Mouse (Mus musculus): ENCODE results near the gene Clip3. TPM values are rescaled to one million over a fixed set of nuclear protein-coding genes. Genes with fewer than 3 reads are reported as not detected.

Clip3 gene
- 129 and 145 TPM in 2 replicates for polyA plus RNA-seq (2015; fragmentation: Nextera tagmentation; extraction: Ambion mirVana)

GRCm38 (mm10) chr7:30291215-30292131, at the start of gene Clip3:
Gene Clip3 (plus strand): TSS chr7:30291728.
- no peaks in the 10 kb centered on the region for H3K27me3 ChIP-seq (replicated peaks; ENCODE audit: control insufficient read depth, insufficient read depth, low read length)
- peak; percentile 93 for ATAC-seq
- WGBS, result 6% methylated on average over 35 of the region's 35 CpGs
- peaks cover 34% of the 10 kb centered on the region for H3K4me1 ChIP-seq (replicated peaks; ENCODE audit: control insufficient read depth, insufficient read depth, low read length)
- H3K4me2 ChIP-seq (ENCODE audit: low read length), result peak within 1 kb of the TSS; percentile 67
- H3K9ac ChIP-seq (replicated peaks; ENCODE audit: low read depth, low read length), result peak within 1 kb of the TSS; percentile 93
- H3K36me3 ChIP-seq (ENCODE audit: control insufficient read depth, insufficient read depth), result peaks cover 4% of the 10 kb centered on the region
- no peaks in the 10 kb centered on the region for H3K9me3 ChIP-seq (ENCODE audit: control insufficient read depth, low read length)
- peak within 1 kb of the TSS; percentile 88 for H3K27ac ChIP-seq (ENCODE audit: low read length)
- H3K4me3 ChIP-seq (replicated peaks; ENCODE audit: low read length), result peak within 1 kb of the TSS; percentile 83

GRCm38 (mm10) chr7:30251956-30252954, 39.3 kb upstream of the Clip3 start:
- H3K9ac ChIP-seq (replicated peaks; ENCODE audit: low read depth, low read length), result no peak overlapping the region
- WGBS, result 87% methylated on average over 12 of the region's 12 CpGs
- H3K9me3 ChIP-seq (ENCODE audit: control insufficient read depth, low read length), result no peaks in the 10 kb centered on the region
- H3K4me1 ChIP-seq (replicated peaks; ENCODE audit: control insufficient read depth, insufficient read depth, low read length), result no peaks in the 10 kb centered on the region
- no peak overlapping the region for H3K4me2 ChIP-seq (ENCODE audit: low read length)
- H3K27me3 ChIP-seq (replicated peaks; ENCODE audit: control insufficient read depth, insufficient read depth, low read length), result no peaks in the 10 kb centered on the region
- no peak overlapping the region for H3K4me3 ChIP-seq (replicated peaks; ENCODE audit: low read length)
- H3K27ac ChIP-seq (ENCODE audit: low read length), result no peak overlapping the region
- ATAC-seq, result no peak
- no peaks in the 10 kb centered on the region for H3K36me3 ChIP-seq (ENCODE audit: control insufficient read depth, insufficient read depth)

GRCm38 (mm10) chr7:30265041-30265440, 26.5 kb upstream of the Clip3 start:
- H3K4me1 ChIP-seq (replicated peaks; ENCODE audit: control insufficient read depth, insufficient read depth, low read length), result no peaks in the 10 kb centered on the region
- no peak overlapping the region for H3K27ac ChIP-seq (ENCODE audit: low read length)
- H3K4me2 ChIP-seq (ENCODE audit: low read length), result no peak overlapping the region
- H3K27me3 ChIP-seq (replicated peaks; ENCODE audit: control insufficient read depth, insufficient read depth, low read length), result no peaks in the 10 kb centered on the region
- WGBS, result 74% methylated on average over 2 of the region's 2 CpGs
- H3K4me3 ChIP-seq (replicated peaks; ENCODE audit: low read length), result no peak overlapping the region
- no peaks in the 10 kb centered on the region for H3K9me3 ChIP-seq (ENCODE audit: control insufficient read depth, low read length)
- H3K36me3 ChIP-seq (ENCODE audit: control insufficient read depth, insufficient read depth), result no peaks in the 10 kb centered on the region
- no peak overlapping the region for H3K9ac ChIP-seq (replicated peaks; ENCODE audit: low read depth, low read length)
- ATAC-seq, result no peak

GRCm38 (mm10) chr7:30265531-30265930, 26.0 kb upstream of the Clip3 start:
- 93% methylated on average over 5 of the region's 5 CpGs for WGBS
- Histone ChIP-seq H3K27me3 (replicated peaks; ENCODE audit: control insufficient read depth, insufficient read depth, low read length) (no peaks in the 10 kb centered on the region), H3K27ac (ENCODE audit: low read length) (no peak overlapping the region), H3K9ac (replicated peaks; ENCODE audit: low read depth, low read length) (no peak overlapping the region), H3K4me3 (replicated peaks; ENCODE audit: low read length) (no peak overlapping the region), H3K4me2 (ENCODE audit: low read length) (no peak overlapping the region), H3K4me1 (replicated peaks; ENCODE audit: control insufficient read depth, insufficient read depth, low read length) (no peaks in the 10 kb centered on the region), H3K36me3 (ENCODE audit: control insufficient read depth, insufficient read depth) (no peaks in the 10 kb centered on the region), H3K9me3 (ENCODE audit: control insufficient read depth, low read length) (no peaks in the 10 kb centered on the region)
- ATAC-seq, result no peak

- no peak for ATAC-seq
- Histone ChIP-seq H3K36me3 (ENCODE audit: control insufficient read depth, insufficient read depth) (no peaks in the 10 kb centered on the region), H3K4me2 (ENCODE audit: low read length) (no peak overlapping the region), H3K4me1 (replicated peaks; ENCODE audit: control insufficient read depth, insufficient read depth, low read length) (no peaks in the 10 kb centered on the region), H3K9ac (replicated peaks; ENCODE audit: low read depth, low read length) (no peak overlapping the region), H3K27me3 (replicated peaks; ENCODE audit: control insufficient read depth, insufficient read depth, low read length) (no peaks in the 10 kb centered on the region), H3K9me3 (ENCODE audit: control insufficient read depth, low read length) (no peaks in the 10 kb centered on the region), H3K27ac (ENCODE audit: low read length) (no peak overlapping the region), H3K4me3 (replicated peaks; ENCODE audit: low read length) (no peak overlapping the region)
- 92% methylated on average over 7 of the region's 7 CpGs for WGBS
Measured at GRCm38 (mm10) chr7:30265935-30266334, 25.6 kb upstream of the Clip3 start.

- WGBS, result 78% methylated on average over 3 of the region's 3 CpGs
- Histone ChIP-seq H3K4me3 (replicated peaks; ENCODE audit: low read length) (no peak overlapping the region), H3K27ac (ENCODE audit: low read length) (no peak overlapping the region), H3K27me3 (replicated peaks; ENCODE audit: control insufficient read depth, insufficient read depth, low read length) (no peaks in the 10 kb centered on the region), H3K4me2 (ENCODE audit: low read length) (no peak overlapping the region), H3K9ac (replicated peaks; ENCODE audit: low read depth, low read length) (no peak overlapping the region), H3K4me1 (replicated peaks; ENCODE audit: control insufficient read depth, insufficient read depth, low read length) (no peaks in the 10 kb centered on the region), H3K36me3 (ENCODE audit: control insufficient read depth, insufficient read depth) (no peaks in the 10 kb centered on the region), H3K9me3 (ENCODE audit: control insufficient read depth, low read length) (no peaks in the 10 kb centered on the region)
- no peak for ATAC-seq
Measured at GRCm38 (mm10) chr7:30266780-30267179, 24.7 kb upstream of the Clip3 start.

- Histone ChIP-seq H3K36me3 (ENCODE audit: control insufficient read depth, insufficient read depth) (no peaks in the 10 kb centered on the region), H3K4me3 (replicated peaks; ENCODE audit: low read length) (no peak overlapping the region)
Measured at GRCm38 (mm10) chr7:30269641-30270040, 21.9 kb upstream of the Clip3 start.

GRCm38 (mm10) chr7:30274383-30274782, 17.1 kb upstream of the Clip3 start:
- no peak overlapping the region for H3K4me2 ChIP-seq (ENCODE audit: low read length)
- no peaks in the 10 kb centered on the region for H3K36me3 ChIP-seq (ENCODE audit: control insufficient read depth, insufficient read depth)
- H3K27me3 ChIP-seq (replicated peaks; ENCODE audit: control insufficient read depth, insufficient read depth, low read length), result no peaks in the 10 kb centered on the region
- 86% methylated on average over 6 of the region's 6 CpGs for WGBS
- H3K27ac ChIP-seq (ENCODE audit: low read length), result no peak overlapping the region
- no peak for ATAC-seq
- no peak overlapping the region for H3K4me3 ChIP-seq (replicated peaks; ENCODE audit: low read length)
- H3K9me3 ChIP-seq (ENCODE audit: control insufficient read depth, low read length), result no peaks in the 10 kb centered on the region
- H3K4me1 ChIP-seq (replicated peaks; ENCODE audit: control insufficient read depth, insufficient read depth, low read length), result peaks cover 3% of the 10 kb centered on the region
- H3K9ac ChIP-seq (replicated peaks; ENCODE audit: low read depth, low read length), result no peak overlapping the region

More at GRCm38 (mm10) chr7:30269641-30270040, 21.9 kb upstream of the Clip3 start:
- H3K27ac ChIP-seq (ENCODE audit: low read length), result no peak overlapping the region
- no peaks in the 10 kb centered on the region for H3K27me3 ChIP-seq (replicated peaks; ENCODE audit: control insufficient read depth, insufficient read depth, low read length)
- 86% methylated on average over 4 of the region's 4 CpGs for WGBS
- ATAC-seq, result no peak
- no peak overlapping the region for H3K9ac ChIP-seq (replicated peaks; ENCODE audit: low read depth, low read length)
- H3K4me2 ChIP-seq (ENCODE audit: low read length), result no peak overlapping the region
- H3K9me3 ChIP-seq (ENCODE audit: control insufficient read depth, low read length), result no peaks in the 10 kb centered on the region
- no peaks in the 10 kb centered on the region for H3K4me1 ChIP-seq (replicated peaks; ENCODE audit: control insufficient read depth, insufficient read depth, low read length)

GRCm38 (mm10) chr7:30278911-30279310, 12.6 kb upstream of the Clip3 start:
- Histone ChIP-seq H3K27me3 (replicated peaks; ENCODE audit: control insufficient read depth, insufficient read depth, low read length) (no peaks in the 10 kb centered on the region), H3K36me3 (ENCODE audit: control insufficient read depth, insufficient read depth) (no peaks in the 10 kb centered on the region), H3K4me2 (ENCODE audit: low read length) (no peak overlapping the region; the same call in 1 of the 2 replicates), H3K9ac (replicated peaks; ENCODE audit: low read depth, low read length) (no peak overlapping the region), H3K9me3 (ENCODE audit: control insufficient read depth, low read length) (no peaks in the 10 kb centered on the region), H3K4me3 (replicated peaks; ENCODE audit: low read length) (peak overlapping the region; percentile 4; the same call in 1 of the 2 replicates), H3K27ac (ENCODE audit: low read length) (no peak overlapping the region), H3K4me1 (replicated peaks; ENCODE audit: control insufficient read depth, insufficient read depth, low read length) (peaks cover 10% of the 10 kb centered on the region)
- WGBS, result 65% methylated on average over 2 of the region's 2 CpGs
- no peak for ATAC-seq

Measured in forebrain, embryonic 16.5 days (tissue).